Mouse (Mus musculus) heart, embryonic 14.5 days (tissue): ENCODE data around the gene Stk26. TPM values are rescaled to one million over a fixed set of nuclear protein-coding genes. Genes with fewer than 3 reads are reported as not detected.

Experiments
- ATAC-seq: fragments of 200-750 bp; cut with Nextera tagmentation; 2 replicates; pipeline ENCODE4 v1.8.0; 2017; ENCODE audit warnings: low read depth, moderate TSS enrichment; ENCODE audit not compliant: insufficient number of reproducible peaks, insufficient read depth, low FRiP score
- H3K27ac ChIP-seq, 2 experiments: fragments of 200-500 bp in 1 of 2; fragments of 300-500 bp in 1 of 2; sonication (generic) in 1 of 2; replicated peaks in 1 of 2; 2 replicates each; pipeline ENCODE4 v1.5.1; 2012 to 2014; ENCODE audit warnings: low read depth in 2 of 2, low read length in 2 of 2, control low read depth in 1 of 2, mild to moderate bottlenecking in 1 of 2, mixed read lengths in 1 of 2; ENCODE audit not compliant: control insufficient read depth in 1 of 2, insufficient read depth in 1 of 2
- H3K27me3 ChIP-seq: fragments of 300-500 bp; sonication (generic); 2 replicates; pipeline ENCODE4 v1.6.1; 2014; ENCODE audit warnings: mild to moderate bottlenecking, low read length, control low read depth; ENCODE audit not compliant: control insufficient read depth, insufficient read depth
- H3K36me3 ChIP-seq: fragments of 300-500 bp; sonication (generic); 2 replicates; pipeline ENCODE4 v1.6.1; 2014; ENCODE audit warnings: mild to moderate bottlenecking, control low read depth, low read length, mixed read lengths; ENCODE audit not compliant: control insufficient read depth, insufficient read depth
- H3K4me1 ChIP-seq, 2 experiments: fragments of 200-500 bp in 1 of 2; fragments of 300-500 bp in 1 of 2; sonication (generic) in 1 of 2; 2 replicates each; pipeline ENCODE4 v1.6.1; 2012 to 2014; ENCODE audit warnings: low read length in 2 of 2, control low read depth in 1 of 2, mixed read lengths in 1 of 2; ENCODE audit not compliant: control insufficient read depth in 2 of 2, insufficient read depth in 2 of 2
- H3K4me2 ChIP-seq: fragments of 300-500 bp; sonication (generic); 2 replicates; pipeline ENCODE4 v1.6.1; 2014; ENCODE audit warnings: mild to moderate bottlenecking, low read length
- H3K4me3 ChIP-seq, 2 experiments: fragments of 200-500 bp in 1 of 2; fragments of 300-500 bp in 1 of 2; sonication (generic) in 1 of 2; 2 replicates each; pipeline ENCODE4 v1.5.1; 2012 to 2014; ENCODE audit warnings: low read length in 2 of 2, mild to moderate bottlenecking in 2 of 2, control low read depth in 1 of 2, low read depth in 1 of 2, moderate library complexity in 1 of 2; ENCODE audit not compliant: control insufficient read depth in 1 of 2, insufficient read depth in 1 of 2
- H3K9ac ChIP-seq: fragments of 300-500 bp; sonication (generic); 2 replicates; pipeline ENCODE4 v1.6.1; 2014; ENCODE audit warnings: mild to moderate bottlenecking, low read length
- H3K9me3 ChIP-seq: fragments of 300-500 bp; sonication (generic); 2 replicates; pipeline ENCODE4 v1.6.1; 2016; ENCODE audit warnings: low read length, control low read depth; ENCODE audit not compliant: control insufficient read depth
- WGBS: fragments of 180-500 bp; shearing (Covaris S2); extraction: QIAGEN DNeasy Blood & Tissue Kit; methylation state at CpG from one replicate; pipeline ENCODE4 v1.1.7; 2014; 5-methylcytosine and 5-hydroxymethylcytosine counted together
- polyA plus RNA-seq: library from polyadenylated mRNA; unstranded; fragments of >200 nt; fragmentation: Nextera tagmentation; extraction: Ambion mirVana; gene quantifications from 2 replicates; pipeline ENCODE4 v1.2.1, GENCODE M21; 2014

Stk26 gene
- polyA plus RNA-seq, 1 experiment from 2014 or later, result 4.9 TPM

GRCm38 (mm10) chrX:50926893-50927545 lies 86.2 kb downstream of the Stk26 start:
- no peak overlapping the region for H3K9ac ChIP-seq
- WGBS, result 53% methylated on average over 10 of the region's 10 CpGs

GRCm38 (mm10) chrX:50930309-50930708 lies 89.5 kb downstream of the Stk26 start:
- no peak overlapping the region for H3K4me3 ChIP-seq
- no peaks in the 10 kb centered on the region for H3K36me3 ChIP-seq
- H3K9ac ChIP-seq, result no peak overlapping the region
- no peak overlapping the region for H3K27ac ChIP-seq
- 43% methylated on average over 3 of the region's 3 CpGs for WGBS
- no peaks in the 10 kb centered on the region for H3K9me3 ChIP-seq
- peaks cover 0 to 3% of the 10 kb centered on the region in 2 experiments; a peak in 2 of 4 replicates for H3K4me1 ChIP-seq
- H3K4me2 ChIP-seq, result no peak overlapping the region
- H3K27me3 ChIP-seq, result no peaks in the 10 kb centered on the region
- ATAC-seq, result no peak

More at GRCm38 (mm10) chrX:50926893-50927545, 86.2 kb downstream of the Stk26 start:
- Histone ChIP-seq H3K27me3 (no peaks in the 10 kb centered on the region), H3K4me2 (no peak overlapping the region), H3K4me3 (no peak overlapping the region), H3K9me3 (no peaks in the 10 kb centered on the region), H3K4me1 (peaks cover 0 to 2% of the 10 kb centered on the region in 2 experiments; a peak in 1 of 4 replicates), H3K27ac (no peak overlapping the region), H3K36me3 (no peaks in the 10 kb centered on the region)
- ATAC-seq, result no peak

DNA sequence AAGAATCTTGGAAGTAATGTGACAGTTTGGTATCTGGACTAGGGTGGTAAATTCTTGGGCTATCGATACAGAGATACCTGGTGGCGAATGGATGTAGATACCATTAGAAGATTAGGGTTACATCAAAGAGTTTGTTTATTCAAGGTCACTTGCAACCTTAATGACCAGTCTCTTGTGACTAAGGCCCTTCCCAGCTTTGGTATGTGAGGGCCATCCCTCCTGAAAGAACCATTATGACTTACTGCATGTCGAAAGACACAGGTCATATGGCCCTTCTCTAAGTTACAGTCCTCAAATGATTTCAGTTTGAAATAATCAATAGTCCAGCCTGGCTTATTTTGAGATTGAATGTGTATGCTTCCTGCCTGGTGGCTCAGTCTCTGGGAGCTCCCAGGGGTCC lies 96.3 kb downstream of the Stk26 start:
- Histone ChIP-seq H3K4me3 (no peak overlapping the region), H3K27me3 (no peaks in the 10 kb centered on the region), H3K9me3 (no peaks in the 10 kb centered on the region), H3K36me3 (no peaks in the 10 kb centered on the region), H3K4me2 (no peak overlapping the region), H3K4me1 (peaks cover 0 to 3% of the 10 kb centered on the region in 2 experiments; a peak in 2 of 4 replicates), H3K27ac (no peak overlapping the region), H3K9ac (no peak overlapping the region)
- ATAC-seq, result no peak
- 72% methylated on average over 3 of the region's 3 CpGs for WGBS

GRCm38 (mm10) chrX:50942610-50943009 lies 101.8 kb downstream of the Stk26 start, which contains the start of gene Frmd7:
TSS of gene Frmd7 (minus strand) at chrX:50942710.
- H3K27me3 ChIP-seq, result 0 out of 2 replicates have a peak, but pooled peaks cover 3% of the 10 kb centered on the region
- 69% methylated on average over 14 of the region's 14 CpGs for WGBS
- H3K36me3 ChIP-seq, result no peaks in the 10 kb centered on the region
- H3K4me1 ChIP-seq, result no peaks in the 10 kb centered on the region
- no peak for ATAC-seq
- no peak within 1 kb of the TSS for H3K9ac ChIP-seq
- H3K4me3 ChIP-seq, result no peak within 1 kb of the TSS
- H3K27ac ChIP-seq, result no peak within 1 kb of the TSS
- H3K9me3 ChIP-seq, result no peaks in the 10 kb centered on the region
- H3K4me2 ChIP-seq, result no peak within 1 kb of the TSS

Other genes starting within 250 kb of the Stk26 start
- gene Frmd7, start 101.7 kb downstream of the Stk26 start, polyA plus RNA-seq, result 0.38 TPM in 1 of 2 replicates, not detected in the other
- 20.5 and 21.2 TPM in 2 replicates for gene Rap2c, start 177.0 kb downstream of the Stk26 start, polyA plus RNA-seq